Mouse (Mus musculus) thymus, postnatal 10 days (tissue): ENCODE data around the gene Serpini2.
"Not testable (repeated sequence)": the region's sequence is repeated elsewhere in the genome, so short reads cannot be mapped to it uniquely, and the experiment has no call there.

Experiments
- DNase-seq, 2 experiments: peaks; one replicate each; pipeline ENCODE4 v3.0.0; 2021; ENCODE audit warnings: low spot score in 2 of 2

Gene Serpini2

DNA sequence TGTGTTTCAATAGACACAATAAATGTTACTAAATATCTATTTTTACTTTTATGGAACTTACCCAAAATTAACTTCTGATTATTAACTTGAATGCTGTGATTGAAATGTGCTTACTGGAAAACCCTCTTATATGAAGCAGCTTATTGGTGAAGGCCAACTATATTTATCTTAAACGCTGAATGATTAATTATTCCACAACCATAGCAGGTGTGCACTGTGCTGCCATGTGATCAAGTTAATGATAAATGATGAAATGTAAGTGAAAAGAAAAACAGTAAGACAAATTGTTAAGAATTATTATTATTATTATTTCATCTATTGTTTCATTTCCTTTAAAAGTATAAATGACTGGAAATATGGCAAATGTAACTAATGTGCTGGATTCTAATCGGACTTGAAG lies at the start of gene Serpini2:
TSS of gene Serpini2 (minus strand) at position 101 of the 400 bp plus-strand sequence.
- DNase-seq: no peak

- DNase-seq: no peak
Measured at GRCm38 (mm10) chr3:75308861-75309260, 39.0 kb upstream of the Serpini2 start.

DNA sequence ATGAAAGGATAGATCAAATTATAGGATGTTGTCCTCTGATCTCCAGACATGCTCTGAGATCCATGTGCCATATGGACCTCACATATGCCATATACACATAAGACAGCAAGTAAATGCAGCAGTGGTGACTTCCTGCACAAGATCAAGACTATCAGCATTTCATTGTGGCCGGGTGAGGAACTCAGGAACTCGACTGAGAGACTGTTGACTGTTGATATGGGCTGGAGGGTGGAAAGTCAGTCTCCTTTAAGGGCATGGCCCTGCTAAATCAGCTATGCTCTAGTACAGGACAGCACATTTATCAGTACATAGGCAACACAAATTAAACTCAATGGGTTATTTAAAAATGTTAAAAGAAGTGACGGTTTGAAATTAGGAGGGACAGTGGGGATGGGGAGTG lies 38.4 kb upstream of the Serpini2 start:
- no peak for DNase-seq

- no peak for DNase-seq
Measured at GRCm38 (mm10) chr3:75305584-75305983, 35.7 kb upstream of the Serpini2 start.

GRCm38 (mm10) chr3:75304621-75305020 lies 34.7 kb upstream of the Serpini2 start:
- DNase-seq: no peak

- no peak for DNase-seq
Measured at GRCm38 (mm10) chr3:75301072-75301471, 31.2 kb upstream of the Serpini2 start.

DNA sequence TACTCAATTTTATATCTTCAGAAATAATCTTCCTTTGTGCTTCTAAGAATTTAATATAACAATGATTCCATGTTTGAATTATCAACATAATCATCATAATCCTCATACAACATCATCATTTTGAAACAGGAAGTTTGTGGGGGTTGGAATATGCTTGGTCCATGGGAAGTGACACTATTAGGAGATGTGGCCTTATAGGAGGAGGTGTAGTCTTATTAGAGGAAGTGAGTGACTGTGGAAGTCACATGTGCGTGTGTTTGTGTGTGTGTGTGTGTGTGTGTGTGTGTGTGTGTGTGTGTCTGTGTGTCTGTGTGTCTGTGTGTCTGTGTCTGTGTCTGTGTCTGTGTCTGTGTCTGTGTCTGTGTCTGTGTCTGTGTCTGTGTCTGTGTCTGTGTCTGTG lies 29.6 kb upstream of the Serpini2 start:
- not testable (repeated sequence) for DNase-seq

- DNase-seq: no peak
Measured at GRCm38 (mm10) chr3:75297758-75298111, 27.9 kb upstream of the Serpini2 start.

DNA sequence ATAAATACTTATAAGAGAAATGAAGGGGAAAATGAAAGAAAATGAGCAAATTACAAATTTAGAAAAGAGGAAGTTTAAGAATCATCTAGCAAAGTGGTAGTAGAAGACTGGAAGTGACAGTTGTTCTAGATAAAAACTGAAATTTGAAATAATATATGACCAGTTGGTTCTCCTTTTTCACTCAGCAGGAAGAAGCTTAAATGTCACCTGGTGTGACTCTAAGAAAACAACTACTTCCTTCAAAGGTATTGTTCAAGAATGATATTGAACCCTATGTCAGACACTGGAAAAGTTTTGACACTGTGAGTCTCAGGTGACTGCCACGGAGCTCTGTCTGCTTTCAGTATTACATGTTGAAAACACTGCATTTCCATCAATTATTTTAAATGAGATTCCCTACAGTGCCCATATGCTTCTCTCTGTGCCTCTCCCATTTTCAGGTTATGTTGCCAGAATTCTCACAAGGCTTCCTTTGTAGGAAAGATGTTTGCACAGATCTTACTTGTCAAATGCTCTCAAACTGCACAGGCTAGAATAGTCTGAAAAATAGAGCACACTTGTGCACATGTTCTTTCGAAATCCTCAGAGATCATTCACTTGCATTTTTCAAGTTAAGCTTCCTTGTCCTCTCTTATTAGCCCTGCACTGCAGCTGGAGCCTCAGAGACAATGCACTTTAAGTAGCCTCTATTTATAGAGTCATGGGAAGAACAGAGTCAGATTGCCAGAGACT lies 27.3 kb upstream of the Serpini2 start:
- no peak for DNase-seq

DNA sequence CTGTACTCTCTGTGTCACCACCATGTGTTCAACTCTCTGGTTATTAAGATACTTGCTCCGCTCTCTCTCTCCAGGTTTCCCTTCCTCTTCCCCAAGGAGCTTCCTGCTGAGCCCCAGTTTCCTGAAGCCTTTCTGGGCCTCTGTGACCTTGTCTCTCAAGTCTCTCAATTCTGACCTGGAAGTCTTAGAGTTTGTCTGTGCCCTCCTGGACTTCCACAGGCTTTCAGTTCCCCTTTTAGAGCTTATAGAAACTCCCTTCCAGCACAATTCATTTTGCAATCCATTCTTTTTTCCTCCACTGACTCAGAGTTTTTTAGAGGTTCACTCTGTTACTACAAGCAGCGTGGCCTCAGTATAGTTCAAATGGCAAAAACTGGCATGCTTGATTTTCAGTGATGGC lies 23.4 kb upstream of the Serpini2 start:
- DNase-seq: no peak

- no peak for DNase-seq
Measured at GRCm38 (mm10) chr3:75277455-75277854, 7.6 kb upstream of the Serpini2 start.

DNA sequence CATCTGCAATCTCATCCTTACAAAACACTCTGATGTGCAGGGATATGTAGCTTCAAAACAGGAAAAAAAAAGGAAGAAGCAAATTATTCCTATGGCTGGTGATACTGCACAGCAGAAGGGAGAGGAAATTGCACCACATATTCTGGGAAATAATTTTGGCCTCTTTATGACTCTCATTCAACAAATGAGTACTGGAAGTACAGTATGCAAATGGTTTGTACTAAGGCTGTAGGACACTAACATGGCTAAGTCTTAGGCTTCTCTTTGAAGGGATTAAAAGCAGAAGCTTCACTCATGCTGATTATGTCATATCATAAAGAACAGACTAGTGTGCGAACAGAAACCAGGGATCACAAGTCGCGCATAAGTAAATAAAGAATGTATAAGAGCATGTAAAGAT lies 6.6 kb upstream of the Serpini2 start:
- no peak for DNase-seq

GRCm38 (mm10) chr3:75275127-75275526 lies 5.2 kb upstream of the Serpini2 start:
- no peak for DNase-seq

- DNase-seq: no peak
Measured at GRCm38 (mm10) chr3:75259356-75259755, 10.5 kb downstream of the Serpini2 start.

- DNase-seq: no peak
Measured at GRCm38 (mm10) chr3:75219694-75220093, 50.2 kb downstream of the Serpini2 start.

DNA sequence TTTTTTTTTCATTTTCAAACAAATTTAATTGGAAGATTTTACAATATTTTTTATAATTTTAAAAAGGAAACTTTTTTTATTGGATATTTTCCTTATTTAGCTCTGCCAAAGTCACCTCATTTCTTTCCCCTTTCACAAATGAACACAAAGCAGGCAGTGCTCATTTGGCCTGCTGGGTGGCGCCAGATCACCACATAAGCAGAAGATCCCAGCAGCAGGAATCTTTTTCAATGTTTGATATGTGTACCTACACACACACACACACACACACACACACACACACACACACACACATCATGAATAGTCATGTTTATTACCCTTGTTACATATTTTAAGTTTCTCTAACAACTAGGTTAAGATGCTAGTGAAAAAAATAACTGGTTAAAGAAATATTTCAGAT lies 50.7 kb downstream of the Serpini2 start:
- peak in 1 of 2 experiments; percentile 31 for DNase-seq

DNA sequence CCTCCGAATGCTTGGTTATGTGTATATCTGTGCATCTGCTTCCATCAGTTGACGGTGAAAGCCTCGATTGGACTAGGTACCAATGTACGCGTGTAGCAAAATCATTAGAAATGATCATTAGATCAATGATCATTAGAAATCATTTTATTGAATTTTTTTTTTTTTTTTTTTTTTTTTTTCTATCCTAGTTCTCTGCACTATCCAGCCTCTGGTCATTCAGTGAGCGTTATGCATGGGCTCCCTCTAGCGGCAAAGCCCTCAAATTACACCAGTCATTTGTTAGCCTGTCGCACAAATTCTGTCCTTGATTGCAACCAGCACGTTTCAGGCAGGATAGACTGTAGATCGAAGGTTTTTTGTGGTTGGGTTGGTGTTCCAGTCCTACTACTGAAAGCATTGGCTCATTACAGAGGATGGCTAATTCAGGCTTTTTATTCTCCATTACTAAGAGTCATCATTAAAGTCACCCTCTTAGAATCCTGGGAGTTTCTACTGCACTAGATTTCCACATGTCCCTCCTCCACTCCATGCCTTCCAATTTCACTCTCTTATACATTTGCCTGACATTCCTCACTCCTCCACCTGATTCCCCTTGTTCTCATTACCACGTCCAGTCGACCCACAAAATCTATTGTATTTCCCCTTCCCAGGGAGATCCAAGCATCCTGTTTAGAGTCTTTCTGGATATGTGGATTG lies 66.9 kb downstream of the Serpini2 start:
- peak; percentile 9 to 51 for DNase-seq
